Mouse (Mus musculus) heart, adult 2 months (tissue): ENCODE measurements around the gene Lrrc25. TPM values are rescaled to one million over a fixed set of nuclear protein-coding genes. Genes with fewer than 3 reads are reported as not detected.
"Not testable (repeated sequence)": the region's sequence is repeated elsewhere in the genome, so short reads cannot be mapped to it uniquely, and the experiment has no call there.

ENCODE experiments used
- DNase-seq, 2 experiments: peaks; one replicate each; pipeline ENCODE4 v3.0.0; 2021
- H3K27ac ChIP-seq: fragments of 200-600 bp; 2 replicates; pipeline ENCODE4 v1.8.1; 2022
- H3K27me3 ChIP-seq: fragments of 200-500 bp; 2 replicates; pipeline ENCODE4 v1.6.1; 2012; ENCODE audit warnings: mild to moderate bottlenecking, low read length, inconsistent platforms, mixed read lengths; ENCODE audit not compliant: control insufficient read depth, insufficient read depth
- H3K36me3 ChIP-seq: fragments of 200-500 bp; 2 replicates; pipeline ENCODE4 v1.6.1; 2012; ENCODE audit warnings: low read length, inconsistent platforms; ENCODE audit not compliant: control insufficient read depth, insufficient read depth
- H3K4me1 ChIP-seq: fragments of 200-500 bp; 2 replicates; pipeline ENCODE4 v1.6.1; 2011; ENCODE audit warnings: low read length; ENCODE audit not compliant: control insufficient read depth, insufficient read depth
- H3K4me3 ChIP-seq: fragments of 200-600 bp; 2 replicates; pipeline ENCODE4 v1.8.1; 2022
- H3K79me2 ChIP-seq: fragments of 200-500 bp; replicated peaks from 2 replicates; pipeline ENCODE4 v1.6.1; 2012; ENCODE audit warnings: mild to moderate bottlenecking, inconsistent platforms, low read length, moderate library complexity, mixed read lengths; ENCODE audit not compliant: control insufficient read depth, insufficient read depth
- H3K9ac ChIP-seq: fragments of 200-500 bp; 2 replicates; pipeline ENCODE4 v1.6.1; 2012; ENCODE audit warnings: low read depth, mild to moderate bottlenecking, control low read depth, inconsistent platforms, low read length, mixed read lengths
- CTCF ChIP-seq: fragments of 200-600 bp; IDR thresholded peaks from 2 replicates; pipeline ENCODE4 v1.8.1; 2022; ENCODE audit warnings: antibody characterized with exemption, mild to moderate bottlenecking, moderate library complexity
- EP300 ChIP-seq: fragments of 200-500 bp; IDR thresholded peaks from 2 replicates; pipeline ENCODE4 v1.6.1; 2011; ENCODE audit warnings: low read depth, low read length, control low read depth; ENCODE audit not compliant: insufficient read depth
- POLR2A ChIP-seq: fragments of 200-500 bp; IDR thresholded peaks from 2 replicates; pipeline ENCODE4 v1.6.1; 2011; ENCODE audit warnings: mild to moderate bottlenecking, low read depth, low read length, control low read depth; ENCODE audit not compliant: insufficient read depth
- WGBS: fragments of 180-500 bp; shearing (Covaris S2); methylation state at CpG from one replicate; pipeline ENCODE4 v1.1.7; 2018; 5-methylcytosine and 5-hydroxymethylcytosine counted together
- intact Hi-C: fragments of 180-260 bp; cut with DNase I; formaldehyde crosslinking; loops from one replicate; pipeline ENCODE4 v1.15.1; 2025
- polyA plus RNA-seq: library from polyadenylated mRNA; depleted of rRNA; stranded (reverse); fragments of >200 nt; gene quantifications from 2 replicates; pipeline ENCODE4 v1.2.3, GENCODE M21; 2012
- total RNA-seq, 2 experiments: library from RNA; stranded (reverse); gene quantifications; 2 replicates each; pipeline ENCODE4 v1.2.3; 2021

The Lrrc25 gene
- total and polyA plus RNA-seq, 3 experiments = 1.6 to 4.5 (median 1.8) TPM

DNA sequence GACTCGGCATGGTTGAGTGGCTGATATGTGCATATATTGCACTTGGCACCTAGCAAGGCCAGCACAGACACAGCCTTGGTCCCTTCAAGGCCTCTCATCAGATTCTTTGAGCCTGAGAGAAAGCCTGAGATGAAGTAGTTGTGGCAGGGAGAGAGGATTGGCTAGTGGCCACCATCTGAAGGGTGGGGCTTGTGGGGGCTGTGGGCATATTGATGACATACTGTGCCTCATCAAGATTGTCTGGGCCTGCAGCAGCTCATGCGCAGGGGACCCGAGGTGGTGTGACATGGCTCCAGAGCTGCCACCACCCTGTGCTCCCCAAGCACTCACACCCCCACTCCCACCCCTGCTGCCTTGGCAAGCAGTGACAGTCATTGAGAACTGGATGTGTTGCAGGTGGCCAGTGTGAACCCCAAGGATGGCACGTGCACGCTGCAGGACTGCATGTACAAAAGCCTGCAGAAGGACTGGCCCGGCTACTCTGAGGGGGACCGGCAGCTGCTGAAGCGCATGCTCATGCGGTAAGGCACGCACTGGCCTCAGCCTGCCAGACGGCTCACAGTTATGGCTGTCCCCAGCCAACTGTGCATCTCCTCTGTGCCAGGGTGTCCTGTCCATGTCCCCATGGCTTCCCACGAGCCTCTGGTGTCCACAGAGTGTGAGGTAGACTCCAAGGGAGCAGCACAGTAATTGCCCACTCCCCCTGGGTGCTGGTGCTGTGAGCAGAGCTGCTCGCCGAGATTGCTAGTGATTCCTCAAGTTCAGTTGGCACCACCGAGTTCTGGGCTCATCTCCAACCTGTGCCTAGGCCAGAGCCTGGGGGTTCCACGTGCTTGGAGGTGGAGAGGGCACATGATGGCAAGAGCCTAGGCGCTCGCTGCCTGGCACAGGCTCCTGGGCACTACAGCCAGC is 32.2 kb upstream of the Lrrc25 start:
- H3K4me1 ChIP-seq = peaks cover 3% of the 10 kb centered on the region; the same call in 1 of the 2 replicates
- intact Hi-C loops = loop anchor here (2.0 to 10.0 kb wide), 2 partner anchors 77 to 199 kb away; partner anchors contain the start of gene Rex1bd
- WGBS = 67% methylated on average over 18 of the region's 18 CpGs

DNA sequence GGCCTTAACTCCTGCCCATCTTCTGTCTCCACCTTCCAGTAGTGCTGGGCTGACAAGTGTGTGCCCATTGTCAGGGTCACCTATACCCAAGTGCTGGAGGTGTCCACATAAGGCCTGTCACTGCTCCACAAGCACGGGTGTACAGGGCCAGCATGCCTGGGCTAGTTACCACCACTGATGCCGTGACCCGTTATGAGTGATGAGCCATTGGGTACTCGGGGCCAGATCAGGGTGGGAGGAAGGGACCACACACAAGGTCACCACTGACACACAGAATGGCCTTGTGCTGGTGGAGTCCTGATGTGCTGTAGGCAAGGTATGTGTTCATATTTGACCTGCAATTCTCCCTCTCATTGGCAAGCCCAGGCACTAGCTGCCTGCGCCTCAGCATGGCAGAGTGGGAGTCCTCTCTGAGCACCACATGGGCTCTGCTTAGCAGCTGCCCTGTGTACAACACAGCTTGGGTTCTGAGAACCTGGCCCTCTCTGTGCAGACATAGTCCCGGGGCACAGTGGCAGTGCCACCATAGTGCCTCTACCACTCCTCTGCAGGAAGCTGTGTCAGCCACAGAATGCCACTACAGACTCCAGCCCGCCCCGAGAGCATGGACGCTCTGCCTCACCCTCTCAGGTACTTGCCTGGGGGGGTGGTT is 31.2 kb upstream of the Lrrc25 start:
- H3K4me3 ChIP-seq = no peak overlapping the region
- 87% methylated on average over 9 of the region's 9 CpGs for WGBS
- TF ChIP-seq POLR2A = no peak
- no peak for TF ChIP-seq CTCF
- no peak for TF ChIP-seq EP300
- H3K4me1 ChIP-seq = peaks cover 3% of the 10 kb centered on the region; the same call in 1 of the 2 replicates
- no peak overlapping the region for H3K9ac ChIP-seq
- H3K27ac ChIP-seq = peak overlapping the region; percentile 4; the same call in 1 of the 2 replicates
- intact Hi-C loops = loop anchor here (1.0 to 10.0 kb wide), 3 partner anchors 24 to 200 kb away; partner anchors contain the start of gene Rex1bd
- DNase-seq = no peak
- H3K36me3 ChIP-seq = no peaks in the 10 kb centered on the region
- H3K79me2 ChIP-seq = no peaks in the 10 kb centered on the region
- H3K27me3 ChIP-seq = no peaks in the 10 kb centered on the region

More for the DNA sequence above, 32.2 kb upstream of the Lrrc25 start:
- Histone ChIP-seq H3K27ac (peak overlapping the region; percentile 43), H3K27me3 (no peaks in the 10 kb centered on the region), H3K4me3 (no peak overlapping the region), H3K9ac (no peak overlapping the region), H3K36me3 (no peaks in the 10 kb centered on the region), H3K79me2 (no peaks in the 10 kb centered on the region)
- no peak for TF ChIP-seq CTCF
- TF ChIP-seq POLR2A = no peak
- TF ChIP-seq EP300 = no peak
- DNase-seq = peak; percentile 71 to 77

- Histone ChIP-seq H3K79me2 (no peaks in the 10 kb centered on the region), H3K4me1 (peaks cover 3% of the 10 kb centered on the region; the same call in 1 of the 2 replicates), H3K4me3 (no peak overlapping the region), H3K9ac (no peak overlapping the region), H3K27ac (peak overlapping the region; percentile 4; the same call in 1 of the 2 replicates), H3K27me3 (no peaks in the 10 kb centered on the region), H3K36me3 (no peaks in the 10 kb centered on the region)
- intact Hi-C loops = loop anchor here (1.0 to 10.0 kb wide), 3 partner anchors 25 to 200 kb away; partner anchors contain the start of gene Rex1bd
- TF ChIP-seq POLR2A (no peak), EP300 (peak; percentile 88), CTCF (peak; percentile 89)
- DNase-seq = peak; percentile 75 to 82
- WGBS = 38% methylated on average over 7 of the region's 7 CpGs
These were observed 30.7 kb upstream of the Lrrc25 start for GRCm38 (mm10) chr8:70585258-70585652.

DNA sequence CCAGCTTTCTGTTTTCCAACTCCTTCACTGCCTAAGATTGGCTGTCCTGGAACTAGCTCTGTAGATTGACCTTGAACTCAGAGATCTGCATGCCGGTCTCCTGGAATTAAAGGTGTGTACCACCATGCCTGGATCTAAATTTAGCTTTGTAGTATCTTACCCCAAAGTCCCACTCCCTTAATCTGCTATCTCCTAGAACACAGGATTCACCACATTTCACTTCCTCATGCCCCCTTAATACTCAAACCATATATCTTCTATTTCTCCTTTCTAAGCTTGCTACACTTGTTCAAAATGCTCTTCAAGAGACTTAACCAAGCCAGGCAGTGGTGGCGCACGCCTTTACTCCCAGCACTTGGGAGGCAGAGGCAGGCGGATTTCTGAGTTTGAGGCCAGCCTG is 28.0 kb upstream of the Lrrc25 start:
- 82% methylated on average over 4 of the region's 4 CpGs for WGBS
- H3K4me1 ChIP-seq, H3K9ac ChIP-seq, H3K27me3 ChIP-seq, H3K27ac ChIP-seq, H3K79me2 ChIP-seq, DNase-seq, H3K36me3 ChIP-seq, H3K4me3 ChIP-seq: not testable (repeated sequence)
- intact Hi-C loops = loop anchor here (10.0 kb wide), 1 partner anchor 203 kb away; no protein-coding TSS in a partner anchor

DNA sequence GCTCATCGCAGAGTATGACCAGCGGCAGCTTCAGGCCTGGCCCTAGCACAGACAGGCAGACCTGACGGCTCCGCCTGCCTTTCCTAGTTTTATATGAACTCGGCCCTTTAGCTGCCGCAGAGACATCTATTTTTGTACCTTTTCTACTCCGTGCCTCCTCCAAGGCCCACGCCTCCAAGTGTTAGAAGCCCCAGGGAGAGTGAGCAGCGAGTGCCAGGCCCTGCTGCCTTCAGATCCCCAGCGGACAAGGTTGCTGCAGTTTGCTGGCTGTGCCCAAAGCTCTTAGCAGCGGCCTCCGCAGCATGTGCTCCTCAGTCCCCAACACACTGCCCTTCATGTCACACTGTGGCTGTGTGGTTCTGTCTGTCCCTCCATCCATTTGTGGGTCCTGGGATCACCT is 24.4 kb upstream of the Lrrc25 start:
- H3K27ac ChIP-seq = no peak overlapping the region
- TF ChIP-seq CTCF (no peak), POLR2A (no peak), EP300 (no peak)
- no peaks in the 10 kb centered on the region for H3K79me2 ChIP-seq
- 78% methylated on average over 12 of the region's 12 CpGs for WGBS
- no peaks in the 10 kb centered on the region for H3K4me1 ChIP-seq
- H3K27me3 ChIP-seq = no peaks in the 10 kb centered on the region
- H3K36me3 ChIP-seq = no peaks in the 10 kb centered on the region
- H3K4me3 ChIP-seq = no peak overlapping the region
- DNase-seq = no peak
- H3K9ac ChIP-seq = no peak overlapping the region
- intact Hi-C loops = loop anchor here (10.0 kb wide), 1 partner anchor 47 kb away; no protein-coding TSS in a partner anchor
